Comparison of ENCODE assay signal across 14 mouse cellular contexts in the genomic region with DNA sequence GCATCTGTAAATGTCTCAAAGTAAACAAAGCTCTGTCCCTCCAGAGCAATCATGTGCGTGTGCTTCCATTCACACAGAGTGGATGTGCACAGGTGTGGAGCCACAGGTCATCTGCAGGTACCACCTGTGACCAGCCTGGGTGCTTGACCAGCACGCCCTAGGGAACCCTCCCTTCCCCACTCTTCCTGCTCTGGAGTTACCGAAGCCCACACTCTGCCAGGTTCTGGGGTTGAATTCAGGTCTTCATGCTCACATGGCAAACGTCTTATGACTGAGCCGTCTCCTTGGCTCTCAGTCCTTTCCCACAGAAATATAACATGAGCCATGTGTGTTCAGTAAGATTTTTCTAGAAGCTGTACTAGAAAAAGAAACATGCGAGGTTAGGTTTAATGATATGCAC.
A peak's percentile ranks its signal among the peaks of the same experiment; 100 is the strongest.
DNase-seq lines count a peak whose midpoint lies in the region; ATAC-seq and TF ChIP-seq lines count a peak whose summit lies in the region.
"Had no signal": no experiment of that assay in that cellular context is flagged by ENCODE, and none has a peak within 500 bp of the region (broad histone marks: within the 10 kb centered on the region; RNA-seq: fewer than 3 reads in every experiment).

No protein-coding gene starts in this region.

- H3K4me3 ChIP-seq in forebrain, embryonic 13.5 days: no peak overlapping the region
- H3K4me3 ChIP-seq in forebrain, embryonic 10.5 days: no peak overlapping the region
- no peak overlapping the region for H3K4me3 ChIP-seq in intestine, embryonic 16.5 days (ENCODE audit: low read length)
- no peak overlapping the region for H3K4me3 ChIP-seq in intestine, postnatal 0 days (ENCODE audit: low read depth, low read length)
- H3K4me3 ChIP-seq in lung, postnatal 0 days (ENCODE audit: low read depth, low read length): no peak overlapping the region

- no peak overlapping the region for H3K4me2 ChIP-seq in forebrain, embryonic 13.5 days
- no peak overlapping the region for H3K4me2 ChIP-seq in intestine, embryonic 16.5 days (ENCODE audit: low read depth, low read length)
- no peak overlapping the region for H3K4me2 ChIP-seq in intestine, postnatal 0 days (replicated peaks; ENCODE audit: low read depth)
- no peak overlapping the region for H3K4me2 ChIP-seq in lung, postnatal 0 days (replicated peaks; ENCODE audit: low read depth, low read length)

- H3K27ac ChIP-seq in forebrain, embryonic 13.5 days: 0 out of 2 replicates have a peak overlapping the region, but pooled peaks have one; percentile 25
- no peak overlapping the region for H3K27ac ChIP-seq in forebrain, embryonic 10.5 days
- H3K27ac ChIP-seq in intestine, embryonic 16.5 days (ENCODE audit: low read length): peak overlapping the region; percentile 9; the same call in 1 of the 2 replicates
- H3K27ac ChIP-seq in intestine, postnatal 0 days (ENCODE audit: low read depth, low read length): no peak overlapping the region
- peak overlapping the region; percentile 98 for H3K27ac ChIP-seq in lung, postnatal 0 days (ENCODE audit: low read length)

- no peak overlapping the region; the same call in 1 of the 2 replicates for H3K9ac ChIP-seq in forebrain, embryonic 13.5 days
- H3K9ac ChIP-seq in intestine, embryonic 16.5 days (ENCODE audit: low read depth, low read length): no peak overlapping the region
- H3K9ac ChIP-seq in intestine, postnatal 0 days (ENCODE audit: low read depth, low read length): no peak overlapping the region
- no peak overlapping the region for H3K9ac ChIP-seq in lung, postnatal 0 days (replicated peaks; ENCODE audit: low read depth)

- no peak for TF ChIP-seq EP300 in lung, postnatal 0 days (IDR thresholded peaks at IDR 0.05)

- TF ChIP-seq CTCF in intestine, postnatal 0 days (IDR thresholded peaks at IDR 0.05; ENCODE audit: low read depth): no peak
- no peak for TF ChIP-seq CTCF in lung, postnatal 0 days (IDR thresholded peaks at IDR 0.05)

- peaks cover 40% of the 10 kb centered on the region for H3K4me1 ChIP-seq in forebrain, embryonic 13.5 days
- peaks cover 56% of the 10 kb centered on the region for H3K4me1 ChIP-seq in forebrain, embryonic 10.5 days
- H3K4me1 ChIP-seq in intestine, embryonic 16.5 days (ENCODE audit: control insufficient read depth, insufficient read depth, low read length): peaks cover 45% of the 10 kb centered on the region
- peaks cover 8% of the 10 kb centered on the region for H3K4me1 ChIP-seq in intestine, postnatal 0 days (replicated peaks; ENCODE audit: control insufficient read depth, insufficient read depth, low read length)
- peaks cover 28% of the 10 kb centered on the region for H3K4me1 ChIP-seq in lung, postnatal 0 days (ENCODE audit: insufficient read depth, low read depth, low read length)

- 89% methylated on average over 6 of the region's 6 CpGs for WGBS in forebrain, embryonic 13.5 days
- 88% methylated on average over 6 of the region's 6 CpGs for WGBS in forebrain, embryonic 10.5 days
- WGBS in intestine, embryonic 16.5 days: 69% methylated on average over 6 of the region's 6 CpGs
- 66% methylated on average over 6 of the region's 6 CpGs for WGBS in intestine, postnatal 0 days
- 75% methylated on average over 6 of the region's 6 CpGs for WGBS in lung, postnatal 0 days

- no peaks in the 10 kb centered on the region for H3K27me3 ChIP-seq in forebrain, embryonic 13.5 days
- H3K27me3 ChIP-seq in forebrain, embryonic 10.5 days (ENCODE audit: poor library complexity, severe bottlenecking): 0 out of 2 replicates have a peak, but pooled peaks cover 6% of the 10 kb centered on the region
- H3K27me3 ChIP-seq in intestine, embryonic 16.5 days (replicated peaks; ENCODE audit: control insufficient read depth, insufficient read depth, low read length): no peaks in the 10 kb centered on the region
- no peaks in the 10 kb centered on the region for H3K27me3 ChIP-seq in intestine, postnatal 0 days (replicated peaks; ENCODE audit: control insufficient read depth, insufficient read depth, low read length)
- H3K27me3 ChIP-seq in lung, postnatal 0 days (replicated peaks; ENCODE audit: insufficient read depth, low read length): no peaks in the 10 kb centered on the region
- H3K27me3 ChIP-seq: CH12.LX had no signal

- H3K36me3 ChIP-seq in forebrain, embryonic 13.5 days (ENCODE audit: poor library complexity, severe bottlenecking): no peaks in the 10 kb centered on the region
- H3K36me3 ChIP-seq in forebrain, embryonic 10.5 days (replicated peaks): no peaks in the 10 kb centered on the region
- H3K36me3 ChIP-seq in intestine, embryonic 16.5 days (ENCODE audit: control insufficient read depth, insufficient read depth, low read length): no peaks in the 10 kb centered on the region
- no peaks in the 10 kb centered on the region for H3K36me3 ChIP-seq in intestine, postnatal 0 days (ENCODE audit: control insufficient read depth, insufficient read depth)
- no peaks in the 10 kb centered on the region for H3K36me3 ChIP-seq in lung, postnatal 0 days (ENCODE audit: insufficient read depth, low read length)

- H3K9me3 ChIP-seq in forebrain, embryonic 13.5 days (replicated peaks): no peaks in the 10 kb centered on the region
- no peaks in the 10 kb centered on the region for H3K9me3 ChIP-seq in forebrain, embryonic 10.5 days
- H3K9me3 ChIP-seq in intestine, embryonic 16.5 days (ENCODE audit: control insufficient read depth, low read length): no peaks in the 10 kb centered on the region
- no peaks in the 10 kb centered on the region for H3K9me3 ChIP-seq in intestine, postnatal 0 days (ENCODE audit: control insufficient read depth)
- no peaks in the 10 kb centered on the region for H3K9me3 ChIP-seq in lung, postnatal 0 days (ENCODE audit: low read length)

- DNase-seq in forebrain, embryonic 10.5 days (ENCODE audit: extremely low spot score, low spot score): no peak
- DNase-seq in lung, postnatal 0 days (ENCODE audit: low spot score): no peak
- DNase-seq in lung, postnatal 10 days: no peak
- peak; percentile 42 for DNase-seq in skeletal muscle tissue, adult 2 months (ENCODE audit: low read depth, low spot score)
- DNase-seq in urinary bladder, postnatal 14 days (ENCODE audit: low spot score): no peak
- DNase-seq: adrenal gland, postnatal 25 days; embryo, embryonic 11 days; heart, adult 18-20 months; thymus, postnatal 4 days had no signal

- ATAC-seq in forebrain, embryonic 13.5 days: no peak
- no peak for ATAC-seq in intestine, embryonic 16.5 days
- no peak for ATAC-seq in intestine, postnatal 0 days
- no peak for ATAC-seq in lung, postnatal 0 days
- ATAC-seq: activated CD4-positive, CD25-positive, alpha-beta regulatory T cell, adult 4 months had no signal

Comparison
In these comparisons a context has a peak if more than half of its experiments do, and no peak if none do; other contexts are left out.
1. H3K27ac ChIP-seq: peak in forebrain, embryonic 13.5 days (single experiment), intestine, embryonic 16.5 days (single experiment) and lung, postnatal 0 days (single experiment); none in forebrain, embryonic 10.5 days (single experiment) and intestine, postnatal 0 days (single experiment).